Mouse (Mus musculus): ENCODE data around the gene Gria2. TPM values are rescaled to one million over a fixed set of nuclear protein-coding genes. Genes with fewer than 3 reads are reported as not detected.

The Gria2 gene
- total RNA-seq (2015) (not detected in 2 replicates), total RNA-seq (2017) (not detected in 2 replicates)

GRCm38 (mm10) chr3:80802596-80803081 lies at the start of gene Gria2:
TSS of gene Gria2 (minus strand) at chr3:80802835.
- no peak for ATAC-seq (ENCODE audit: poor library complexity, severe bottlenecking)

- ATAC-seq (ENCODE audit: poor library complexity, severe bottlenecking) = no peak
These were observed 48.3 kb upstream of the Gria2 start for GRCm38 (mm10) chr3:80850947-80851346.

GRCm38 (mm10) chr3:80845634-80846033 lies 43.0 kb upstream of the Gria2 start:
- ATAC-seq (ENCODE audit: poor library complexity, severe bottlenecking) = no peak

GRCm38 (mm10) chr3:80839845-80840244 lies 37.2 kb upstream of the Gria2 start:
- ATAC-seq (ENCODE audit: poor library complexity, severe bottlenecking) = no peak

DNA sequence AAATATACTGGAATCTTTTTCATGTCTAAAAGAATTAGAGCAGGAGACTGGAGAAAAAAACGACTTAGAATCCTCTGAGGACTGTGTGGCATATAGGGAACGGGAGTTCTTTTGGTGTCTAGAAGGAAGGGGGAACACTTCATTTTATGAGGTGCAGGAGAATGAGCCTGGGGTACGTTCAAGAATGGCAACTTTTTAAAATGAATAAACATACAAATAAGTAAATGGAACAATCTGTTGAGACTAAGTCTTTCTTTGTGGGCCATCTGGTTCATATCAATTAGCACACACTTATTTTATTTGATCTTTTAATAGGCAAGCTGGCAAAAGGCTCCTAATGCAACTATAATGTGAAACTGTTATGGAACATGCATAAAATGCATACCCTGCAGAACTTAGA lies 34.9 kb upstream of the Gria2 start:
- ATAC-seq (ENCODE audit: poor library complexity, severe bottlenecking) = no peak

- ATAC-seq (ENCODE audit: poor library complexity, severe bottlenecking) = no peak
These were observed 21.3 kb upstream of the Gria2 start for GRCm38 (mm10) chr3:80823975-80824374.

- ATAC-seq (ENCODE audit: poor library complexity, severe bottlenecking) = no peak
These were observed 16.0 kb upstream of the Gria2 start for GRCm38 (mm10) chr3:80818619-80819018.

DNA sequence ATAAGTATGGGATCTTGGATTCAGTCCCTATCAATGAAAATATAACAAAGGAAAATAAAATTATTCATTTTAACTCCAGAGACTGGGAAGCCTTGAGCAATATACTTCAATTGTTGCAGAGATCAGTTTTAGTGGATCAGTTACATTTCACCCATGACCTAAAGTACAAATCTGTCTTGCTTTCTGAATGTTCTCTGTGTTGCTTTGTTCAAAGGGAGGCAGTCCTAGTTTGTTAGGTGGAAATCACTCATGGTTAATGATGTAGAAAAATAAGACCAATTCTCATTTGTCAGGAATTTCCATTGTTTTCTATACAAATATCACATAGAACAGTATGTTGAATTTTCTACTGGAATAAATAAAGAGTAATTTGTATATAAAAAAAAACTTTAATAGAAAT lies 11.1 kb upstream of the Gria2 start:
- no peak for ATAC-seq (ENCODE audit: poor library complexity, severe bottlenecking)

DNA sequence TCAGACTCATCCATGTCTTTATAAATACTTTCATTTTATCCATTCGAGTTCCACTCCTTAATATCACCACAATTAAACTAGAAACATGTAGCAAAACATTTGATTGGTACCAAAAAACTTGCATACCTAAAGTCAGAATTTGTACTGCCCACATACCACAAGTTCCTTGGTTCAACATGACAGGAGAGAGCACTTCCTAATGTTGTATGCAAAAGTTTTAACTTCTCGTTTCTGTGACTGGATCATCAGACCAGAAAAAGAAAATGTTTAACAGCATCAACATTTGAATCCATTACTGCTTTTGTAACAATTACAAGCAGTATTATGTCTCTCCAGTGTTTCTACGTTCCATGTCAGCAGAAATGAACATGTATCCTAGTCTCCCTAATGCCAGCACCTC lies 9.6 kb upstream of the Gria2 start:
- no peak for ATAC-seq (ENCODE audit: poor library complexity, severe bottlenecking)

- ATAC-seq (ENCODE audit: poor library complexity, severe bottlenecking) = no peak
These were observed 2.7 kb upstream of the Gria2 start for GRCm38 (mm10) chr3:80805327-80805726.

GRCm38 (mm10) chr3:80803811-80804210 lies 1.2 kb upstream of the Gria2 start:
- ATAC-seq (ENCODE audit: poor library complexity, severe bottlenecking) = no peak

GRCm38 (mm10) chr3:80803211-80803610 lies 576 bp upstream of the Gria2 start:
- no peak for ATAC-seq (ENCODE audit: poor library complexity, severe bottlenecking)

DNA sequence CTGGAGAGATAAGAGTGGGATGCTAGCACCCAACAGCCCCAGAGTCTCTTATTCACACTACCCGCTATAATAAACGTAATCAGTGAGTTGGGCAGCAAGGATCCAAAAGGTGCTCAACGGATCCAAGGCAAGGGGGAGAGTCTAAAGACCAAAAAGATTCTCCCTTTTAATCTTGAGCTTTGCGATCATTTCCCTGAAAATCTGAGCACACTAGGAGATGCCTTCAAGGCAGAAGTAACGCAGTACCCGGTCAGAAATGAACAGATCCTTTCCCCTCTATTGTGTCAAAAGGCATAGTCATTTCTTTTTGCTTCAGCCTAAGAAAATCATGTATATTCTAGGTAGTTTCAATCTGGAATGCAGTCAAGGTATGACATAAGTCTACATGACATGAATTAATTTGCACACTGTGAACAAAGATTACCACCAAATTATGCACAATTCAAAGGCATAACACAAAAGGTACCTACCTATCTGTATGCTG lies 766 bp downstream of the Gria2 start:
- ATAC-seq (ENCODE audit: poor library complexity, severe bottlenecking) = no peak

DNA sequence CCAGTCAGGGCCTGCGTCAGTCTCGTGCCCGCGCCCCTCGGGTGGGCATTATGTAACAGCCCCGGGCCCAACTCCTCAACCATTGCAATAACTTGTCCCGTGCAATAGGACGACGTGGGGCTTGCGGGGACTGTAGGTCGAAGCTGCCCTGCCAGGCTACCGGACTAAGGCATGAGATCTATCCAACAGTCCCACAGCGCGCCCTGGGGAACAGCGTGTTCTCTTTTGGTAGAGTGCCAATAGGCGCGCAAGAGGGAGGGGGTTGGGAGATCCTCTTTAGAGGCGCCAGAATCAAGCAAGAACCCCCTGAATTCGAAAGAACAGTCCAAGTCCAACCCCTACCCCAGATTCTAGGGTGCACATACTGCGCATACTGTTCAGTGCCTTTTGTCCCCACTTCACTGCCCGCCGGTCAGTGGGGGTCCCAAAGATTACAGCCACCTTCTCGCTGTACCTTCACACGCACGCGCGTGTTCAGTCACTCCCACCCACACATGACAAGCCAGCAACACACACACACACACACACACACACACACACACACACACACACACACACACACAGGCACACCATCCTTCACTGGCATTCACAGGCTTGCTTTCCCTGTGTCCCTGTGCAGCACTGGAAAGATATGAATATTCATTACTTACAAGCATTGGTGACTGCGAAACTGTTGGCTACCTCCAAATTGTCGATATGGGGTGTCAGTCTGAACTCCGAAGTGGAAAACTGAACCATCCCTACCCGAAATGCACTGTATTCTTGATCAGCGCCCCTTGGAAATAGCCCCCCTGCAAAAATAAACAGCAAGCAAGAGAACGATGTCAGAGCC lies 1.4 kb downstream of the Gria2 start:
- no peak for ATAC-seq (ENCODE audit: poor library complexity, severe bottlenecking)

GRCm38 (mm10) chr3:80800299-80800994 lies 2.2 kb downstream of the Gria2 start:
- no peak for ATAC-seq (ENCODE audit: poor library complexity, severe bottlenecking)

DNA sequence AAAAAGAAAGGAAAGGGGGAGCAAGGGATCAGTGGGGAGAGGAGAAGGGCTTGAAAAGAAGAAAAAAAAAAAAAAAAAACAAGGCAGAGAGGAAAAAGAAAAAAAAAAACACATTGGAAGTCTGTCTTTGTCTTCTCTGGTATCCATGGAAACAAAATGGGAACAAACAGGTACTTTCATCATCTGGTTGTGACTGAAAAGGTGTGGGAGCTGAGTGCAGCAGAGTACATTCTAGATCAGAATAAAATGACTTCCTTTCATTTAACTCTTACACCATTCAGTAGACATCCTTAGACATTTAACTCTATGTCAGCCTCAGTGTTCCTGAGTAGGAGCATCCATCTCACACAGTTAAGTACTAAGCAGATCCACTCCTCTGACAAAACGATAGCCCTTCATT lies 4.7 kb downstream of the Gria2 start:
- no peak for ATAC-seq (ENCODE audit: poor library complexity, severe bottlenecking)

- ATAC-seq (ENCODE audit: poor library complexity, severe bottlenecking) = no peak
These were observed 5.9 kb downstream of the Gria2 start for GRCm38 (mm10) chr3:80796764-80797163.

DNA sequence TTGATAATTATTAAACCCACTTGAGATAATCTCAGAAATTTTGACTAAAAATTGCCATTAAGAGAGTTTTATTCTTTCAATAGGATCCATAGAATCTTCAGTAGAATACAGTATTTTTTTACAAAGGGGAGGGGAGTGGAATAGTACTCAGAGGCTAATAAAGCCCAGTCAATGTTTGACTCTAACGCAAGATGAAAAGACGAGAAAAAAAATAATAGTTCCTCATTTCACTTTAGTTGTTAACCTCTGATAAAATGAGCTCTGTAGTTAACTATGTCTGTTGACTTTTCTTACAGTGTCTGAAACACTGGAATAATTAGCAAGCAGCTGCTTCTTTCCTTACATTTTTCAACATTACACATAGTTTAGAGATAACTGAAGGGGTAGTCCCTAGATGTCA lies 7.4 kb downstream of the Gria2 start:
- no peak for ATAC-seq (ENCODE audit: poor library complexity, severe bottlenecking)

GRCm38 (mm10) chr3:80787116-80787744 lies 15.4 kb downstream of the Gria2 start:
- no peak for ATAC-seq (ENCODE audit: poor library complexity, severe bottlenecking)

- no peak for ATAC-seq (ENCODE audit: poor library complexity, severe bottlenecking)
These were observed 21.5 kb downstream of the Gria2 start for GRCm38 (mm10) chr3:80781144-80781530.

DNA sequence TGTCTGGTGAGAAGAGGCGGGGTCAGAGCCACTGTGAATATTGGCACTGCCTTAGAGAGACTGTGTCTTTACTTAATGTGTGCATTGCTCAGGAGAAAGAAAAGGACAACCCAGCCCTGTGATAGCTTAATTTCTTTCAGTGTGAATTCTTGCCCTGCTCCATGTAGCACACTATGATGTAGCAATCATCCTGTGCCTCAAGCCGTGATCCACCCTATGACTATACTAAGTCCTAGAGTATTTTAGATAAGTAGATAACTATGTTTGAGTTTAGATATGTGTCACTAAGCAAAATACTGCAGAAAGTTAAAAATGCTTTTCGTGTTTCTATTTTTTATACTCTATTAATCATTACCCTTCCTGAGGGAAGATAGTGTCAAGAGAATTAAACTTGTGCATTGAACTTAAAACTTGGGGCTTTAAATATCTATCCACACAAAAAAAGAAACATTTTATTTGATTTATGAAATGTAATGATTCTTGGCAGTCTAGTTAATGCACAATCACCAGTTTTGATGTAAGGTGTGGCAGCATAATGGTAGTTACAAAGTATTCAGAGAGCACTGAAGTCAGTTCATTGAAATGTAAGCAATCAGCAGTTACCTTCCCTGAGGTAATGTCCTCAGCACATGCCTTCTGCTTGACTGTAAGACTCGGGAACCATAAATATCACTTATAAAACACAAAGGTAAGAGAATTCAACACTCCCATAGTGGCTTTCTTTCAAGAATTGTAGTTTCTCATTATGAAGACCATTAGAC lies 22.1 kb downstream of the Gria2 start:
- no peak for ATAC-seq (ENCODE audit: poor library complexity, severe bottlenecking)

Data from megakaryocyte, adult 5-6 weeks (primary cell).